Mouse (Mus musculus): ENCODE data around the gene Tesk2.

DNA sequence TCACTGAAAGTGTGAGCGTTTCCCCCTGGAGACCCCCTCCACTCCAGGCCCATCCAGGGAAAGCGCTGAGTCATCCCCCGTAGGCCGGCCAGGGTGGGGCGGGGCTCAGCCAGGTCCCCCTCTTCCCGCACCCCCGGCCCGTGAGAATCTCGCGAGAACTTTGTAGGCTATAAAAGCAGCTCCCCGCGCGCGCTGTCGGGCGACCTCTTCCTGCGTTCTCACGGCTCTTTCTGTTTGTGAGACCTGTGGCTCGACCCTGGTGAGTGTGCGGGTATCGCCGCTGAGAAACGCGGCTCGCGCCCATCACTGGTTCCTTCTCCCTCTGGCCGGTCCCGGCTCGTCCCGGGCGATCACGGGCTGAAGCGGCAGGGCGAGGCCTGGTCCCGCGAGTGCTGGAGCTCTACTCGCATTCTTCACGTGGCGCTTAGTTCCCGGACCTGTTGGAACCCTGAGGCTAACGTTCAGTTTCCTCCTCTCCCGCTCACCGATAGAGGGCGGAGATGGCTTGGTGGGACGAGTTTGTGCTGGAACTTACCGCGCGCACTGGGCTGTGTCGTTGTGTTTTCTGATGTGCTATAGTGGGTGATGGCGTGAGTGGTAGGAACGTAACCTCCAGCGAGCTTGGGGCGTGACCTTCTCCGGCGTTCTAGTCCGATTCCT is 35.2 kb upstream of the Tesk2 start, which contains the start of gene Prdx1:
- TF ChIP-seq POLR2A (IDR thresholded peaks at IDR 0.05; ENCODE audit: low read depth, low read length) (peak; percentile 95), CTCF (IDR thresholded peaks at IDR 0.05; ENCODE audit: extremely low read depth, insufficient read depth, insufficient read length, insufficient replicate concordance) (peak; percentile 68; the same call in 1 of the 2 replicates)

All from spleen, adult 2 months (tissue).